Mouse (Mus musculus): ENCODE measurements around the gene Rbm20.

DNA sequence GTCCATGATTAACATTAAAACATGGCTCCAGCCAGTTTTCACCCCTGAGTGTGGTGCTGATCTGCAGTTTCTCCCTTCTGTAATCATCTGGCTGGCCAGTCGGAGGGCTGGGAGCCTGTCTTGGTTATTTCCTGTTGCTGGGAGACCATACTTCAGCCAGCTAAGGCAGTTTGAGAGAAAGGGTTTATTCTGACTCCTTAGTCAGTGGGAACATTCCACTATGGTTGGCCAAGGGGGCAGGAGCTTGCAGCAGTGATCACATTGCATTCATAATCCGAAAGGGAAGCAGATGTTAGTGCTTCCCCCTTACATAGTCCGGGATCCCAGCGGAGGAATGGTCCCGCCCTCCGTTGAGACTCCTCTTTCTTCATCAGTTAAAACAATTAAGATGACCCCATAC is 19.0 kb downstream of the Rbm20 start:
- no peak for TF ChIP-seq CTCF (IDR thresholded peaks at IDR 0.05; ENCODE audit: insufficient read depth, low read depth, low read length)
- no peak for TF ChIP-seq POLR2A (IDR thresholded peaks at IDR 0.05; ENCODE audit: insufficient read depth, low read depth, low read length)
